Mouse (Mus musculus) cerebellum, postnatal 10 days (tissue): ENCODE results near the gene Fancg.
"Not testable (repeated sequence)": the region's sequence is repeated elsewhere in the genome, so short reads cannot be mapped to it uniquely, and the experiment has no call there.

Experiments
- DNase-seq, 2 experiments: peaks; one replicate each; pipeline ENCODE4 v3.0.0; 2021; ENCODE audit warnings: mixed read lengths in 2 of 2

Fancg gene

GRCm38 (mm10) chr4:42998022-42998421 lies 12.3 kb downstream of the Fancg start:
- no peak for DNase-seq

GRCm38 (mm10) chr4:42988296-42988695 lies 22.0 kb downstream of the Fancg start:
- no peak for DNase-seq

- not testable (repeated sequence) for DNase-seq
These were observed 29.8 kb downstream of the Fancg start for GRCm38 (mm10) chr4:42980467-42980866.

- no peak for DNase-seq
These were observed 32.2 kb downstream of the Fancg start for GRCm38 (mm10) chr4:42978062-42978461.

GRCm38 (mm10) chr4:42973868-42974267 lies 36.4 kb downstream of the Fancg start:
- DNase-seq = no peak

- no peak for DNase-seq
These were observed 37.4 kb downstream of the Fancg start for GRCm38 (mm10) chr4:42972952-42973351.

GRCm38 (mm10) chr4:42969304-42969703 lies 41.0 kb downstream of the Fancg start, which contains the start of gene 1700022I11Rik:
Gene 1700022I11Rik, plus strand, starts transcription at chr4:42969604.
- DNase-seq = no peak

- DNase-seq = peak; percentile 65 to 78
These were observed 45.1 kb downstream of the Fancg start for GRCm38 (mm10) chr4:42965039-42965719.

GRCm38 (mm10) chr4:42963480-42963879 lies 46.8 kb downstream of the Fancg start:
- peak in 1 of 2 experiments; percentile 61 for DNase-seq

- DNase-seq = peak; percentile 82 to 83
These were observed 48.7 kb downstream of the Fancg start for GRCm38 (mm10) chr4:42961592-42961991.

GRCm38 (mm10) chr4:42959382-42959781 lies 50.9 kb downstream of the Fancg start:
- DNase-seq = peak; percentile 52

GRCm38 (mm10) chr4:42958942-42959341 lies 51.4 kb downstream of the Fancg start:
- DNase-seq = no peak

GRCm38 (mm10) chr4:42957979-42958378 lies 52.3 kb downstream of the Fancg start:
- no peak for DNase-seq

GRCm38 (mm10) chr4:42957306-42957705 lies 53.0 kb downstream of the Fancg start:
- DNase-seq = no peak

GRCm38 (mm10) chr4:42956581-42956980 lies 53.7 kb downstream of the Fancg start:
- DNase-seq = no peak

GRCm38 (mm10) chr4:42955200-42955599 lies 55.1 kb downstream of the Fancg start:
- DNase-seq = no peak

- DNase-seq = peak; percentile 93 to 96
These were observed 56.0 kb downstream of the Fancg start for GRCm38 (mm10) chr4:42954297-42954696.

GRCm38 (mm10) chr4:42953435-42954094 lies 56.7 kb downstream of the Fancg start:
- DNase-seq = peak; percentile 90 to 91

GRCm38 (mm10) chr4:42952563-42952962 lies 57.7 kb downstream of the Fancg start:
- peak in 1 of 2 experiments; percentile 36 for DNase-seq
